Mouse (Mus musculus) cerebellum, adult (tissue): ENCODE data around the gene Slc6a6.

Experiments
- ATAC-seq: cut with Nextera tagmentation; 2 replicates; pipeline ENCODE4 v1.9.2; 2017; ENCODE audit warnings: mild to moderate bottlenecking, moderate library complexity, mixed read lengths; ENCODE audit not compliant: insufficient number of reproducible peaks, low FRiP score, low TSS enrichment

Gene Slc6a6

GRCm38 (mm10) chr6:91698831-91699230 is 15.0 kb downstream of the Slc6a6 start:
- no peak for ATAC-seq

GRCm38 (mm10) chr6:91699482-91700200 is 15.8 kb downstream of the Slc6a6 start:
- ATAC-seq = no peak

- no peak for ATAC-seq
These were observed 17.2 kb downstream of the Slc6a6 start for GRCm38 (mm10) chr6:91700823-91701621.

- ATAC-seq = no peak
These were observed 19.6 kb downstream of the Slc6a6 start for GRCm38 (mm10) chr6:91703459-91703858.

- no peak for ATAC-seq
These were observed 20.6 kb downstream of the Slc6a6 start for GRCm38 (mm10) chr6:91704446-91704845.

- no peak for ATAC-seq
These were observed 21.8 kb downstream of the Slc6a6 start for GRCm38 (mm10) chr6:91705651-91706050.

GRCm38 (mm10) chr6:91706072-91706776 is 22.4 kb downstream of the Slc6a6 start:
- no peak for ATAC-seq

- ATAC-seq = no peak
These were observed 23.5 kb downstream of the Slc6a6 start for GRCm38 (mm10) chr6:91707276-91707885.

- ATAC-seq = no peak
These were observed 24.2 kb downstream of the Slc6a6 start for GRCm38 (mm10) chr6:91707886-91708564.

- ATAC-seq = no peak
These were observed 25.1 kb downstream of the Slc6a6 start for GRCm38 (mm10) chr6:91708919-91709318.

GRCm38 (mm10) chr6:91710345-91710930 is 26.6 kb downstream of the Slc6a6 start:
- ATAC-seq = no peak

GRCm38 (mm10) chr6:91712097-91712854 is 28.4 kb downstream of the Slc6a6 start:
- no peak for ATAC-seq

GRCm38 (mm10) chr6:91712855-91713331 is 29.0 kb downstream of the Slc6a6 start:
- no peak for ATAC-seq

GRCm38 (mm10) chr6:91713370-91713896 is 29.6 kb downstream of the Slc6a6 start:
- ATAC-seq = no peak

- no peak for ATAC-seq
These were observed 31.2 kb downstream of the Slc6a6 start for GRCm38 (mm10) chr6:91715023-91715422.

GRCm38 (mm10) chr6:91715988-91716810 is 32.3 kb downstream of the Slc6a6 start:
- no peak for ATAC-seq

- no peak for ATAC-seq
These were observed 34.2 kb downstream of the Slc6a6 start for GRCm38 (mm10) chr6:91718067-91718466.

GRCm38 (mm10) chr6:91718603-91719002 is 34.8 kb downstream of the Slc6a6 start:
- ATAC-seq = no peak
